Mouse (Mus musculus): ENCODE data around the gene Gm28305. TPM values are rescaled to one million over a fixed set of nuclear protein-coding genes. Genes with fewer than 3 reads are reported as not detected.

Gm28305 gene
- polyA plus RNA-seq, 1 experiment: not detected

DNA sequence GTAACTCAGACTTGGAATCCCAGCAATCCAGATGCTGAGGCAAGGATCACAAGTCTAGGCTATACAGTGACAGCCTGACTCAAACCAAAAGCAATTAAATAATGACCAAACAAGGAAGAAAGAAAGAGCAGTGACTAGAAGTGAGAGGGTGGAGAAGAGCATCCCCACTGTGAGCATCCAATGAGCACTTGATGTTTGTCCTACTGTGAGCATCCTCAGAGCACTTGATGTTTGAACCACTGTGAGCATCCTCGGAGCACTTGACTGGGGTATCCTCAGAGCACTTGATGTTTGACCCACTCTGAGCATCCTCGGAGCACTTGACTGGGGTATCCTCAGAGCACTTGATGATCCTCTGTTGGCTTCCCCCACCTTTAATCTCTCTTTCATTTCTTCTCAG, 64.5 kb downstream of the Gm28305 start:
- H3ac ChIP-seq (ENCODE audit: control insufficient read depth, insufficient read length): no peak overlapping the region
- no peaks in the 10 kb centered on the region for H3K79me2 ChIP-seq (ENCODE audit: control insufficient read depth, insufficient read depth)
- no peak overlapping the region for H3K4me3 ChIP-seq
- H3K27me3 ChIP-seq (ENCODE audit: control insufficient read depth, insufficient read depth, insufficient read length): no peaks in the 10 kb centered on the region
- H3K36me3 ChIP-seq (ENCODE audit: control insufficient read depth, insufficient read depth): no peaks in the 10 kb centered on the region
- no peak for TF ChIP-seq POLR2AphosphoS2 (IDR thresholded peaks at IDR 0.05; ENCODE audit: insufficient read length, low read depth)
- no peak for TF ChIP-seq TCF12 (IDR thresholded peaks at IDR 0.05; ENCODE audit: insufficient read depth, poor library complexity, severe bottlenecking)
- TF ChIP-seq CEBPB (IDR thresholded peaks at IDR 0.05; ENCODE audit: insufficient read depth, poor library complexity, severe bottlenecking): no peak
- no peak for TF ChIP-seq E2F4 (IDR thresholded peaks at IDR 0.05; ENCODE audit: insufficient read depth)
- no peak for TF ChIP-seq REST (IDR thresholded peaks at IDR 0.05; ENCODE audit: insufficient read depth, insufficient read length)
- TF ChIP-seq SRF (IDR thresholded peaks at IDR 0.05; ENCODE audit: control insufficient read depth, insufficient read length, low read depth): no peak
- no peak for TF ChIP-seq POLR2A (IDR thresholded peaks at IDR 0.05; ENCODE audit: insufficient read length, low read depth)
- TF ChIP-seq MYOG (IDR thresholded peaks at IDR 0.05; ENCODE audit: control insufficient read depth in 1 of 3, insufficient read depth in 1 of 3, insufficient read length in 2 of 3, low read depth in 2 of 3): no peak
- no peak for TF ChIP-seq USF1 (IDR thresholded peaks at IDR 0.05; ENCODE audit: low read depth)
- TF ChIP-seq MAX (IDR thresholded peaks at IDR 0.05; ENCODE audit: low read depth): no peak
- TF ChIP-seq TCF3 (IDR thresholded peaks at IDR 0.05; ENCODE audit: insufficient read length, low read depth): no peak
- no peak for TF ChIP-seq MYOD1 (IDR thresholded peaks at IDR 0.05; ENCODE audit: control insufficient read depth in 1 of 3, insufficient read length in 2 of 3, low read depth in 2 of 3)
- no peak overlapping the region for H3K4me2 ChIP-seq (ENCODE audit: low read depth)

DNA sequence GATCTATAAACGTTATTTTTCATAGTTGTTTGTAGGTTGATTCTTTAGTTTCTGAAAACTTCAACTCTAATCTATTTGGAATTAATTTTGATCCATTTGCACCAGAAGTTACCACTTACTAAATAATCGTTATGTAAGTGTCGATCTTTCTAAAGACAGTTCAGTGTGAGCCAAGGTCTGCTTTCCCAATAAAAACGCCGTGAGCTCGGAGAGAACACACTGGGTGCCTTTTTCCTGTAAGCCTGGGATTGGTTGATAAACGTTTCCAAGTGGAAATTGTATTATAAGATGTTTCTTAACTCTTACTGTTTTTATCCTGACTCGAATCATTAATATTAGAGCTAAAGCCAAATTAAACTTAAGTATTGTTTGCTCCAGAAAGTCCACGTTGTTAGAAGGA, 66.5 kb downstream of the Gm28305 start:
- H3K4me3 ChIP-seq: no peak overlapping the region
- H3K79me2 ChIP-seq (ENCODE audit: control insufficient read depth, insufficient read depth): no peaks in the 10 kb centered on the region
- no peak overlapping the region for H3K4me2 ChIP-seq (ENCODE audit: low read depth)

DNA sequence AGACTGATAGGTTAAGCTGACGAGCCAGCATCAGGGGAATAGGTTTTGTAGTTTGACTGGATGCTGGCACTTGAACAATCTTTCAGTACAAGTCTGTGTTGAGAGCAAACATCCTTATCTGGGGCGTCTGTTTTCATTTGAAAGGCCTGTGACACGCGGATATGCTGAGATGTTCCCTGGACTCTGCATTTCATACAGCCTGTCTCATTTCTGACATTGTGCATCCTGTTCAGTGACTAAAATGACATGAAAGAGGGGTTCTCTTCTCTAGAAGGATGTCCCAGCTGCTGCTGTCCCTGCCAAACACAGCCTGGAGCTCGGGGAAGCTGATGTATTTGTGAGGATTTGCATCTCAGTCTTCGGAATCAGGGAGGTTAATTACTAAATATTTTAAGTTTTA, 67.0 kb downstream of the Gm28305 start:
- H3K4me3 ChIP-seq: no peak overlapping the region
- no peaks in the 10 kb centered on the region for H3K79me2 ChIP-seq (ENCODE audit: control insufficient read depth, insufficient read depth)
- TF ChIP-seq MYOG (IDR thresholded peaks at IDR 0.05; ENCODE audit: control insufficient read depth in 1 of 3, insufficient read depth in 1 of 3, insufficient read length in 2 of 3, low read depth in 2 of 3) (no peak), POLR2AphosphoS2 (IDR thresholded peaks at IDR 0.05; ENCODE audit: insufficient read length, low read depth) (no peak), TCF12 (IDR thresholded peaks at IDR 0.05; ENCODE audit: insufficient read depth, poor library complexity, severe bottlenecking) (no peak), E2F4 (IDR thresholded peaks at IDR 0.05; ENCODE audit: insufficient read depth) (no peak), TCF3 (IDR thresholded peaks at IDR 0.05; ENCODE audit: insufficient read length, low read depth) (no peak), MYOD1 (IDR thresholded peaks at IDR 0.05; ENCODE audit: control insufficient read depth in 1 of 3, insufficient read length in 2 of 3, low read depth in 2 of 3) (no peak)
- no peaks in the 10 kb centered on the region for H3K36me3 ChIP-seq (ENCODE audit: control insufficient read depth, insufficient read depth)
- H3ac ChIP-seq (ENCODE audit: control insufficient read depth, insufficient read length): no peak overlapping the region
- no peaks in the 10 kb centered on the region for H3K27me3 ChIP-seq (ENCODE audit: control insufficient read depth, insufficient read depth, insufficient read length)
- no peak overlapping the region for H3K4me2 ChIP-seq (ENCODE audit: low read depth)

More for the DNA sequence above, 66.5 kb downstream of the Gm28305 start:
- Histone ChIP-seq H3K36me3 (ENCODE audit: control insufficient read depth, insufficient read depth) (no peaks in the 10 kb centered on the region), H3K27me3 (ENCODE audit: control insufficient read depth, insufficient read depth, insufficient read length) (no peaks in the 10 kb centered on the region), H3ac (ENCODE audit: control insufficient read depth, insufficient read length) (no peak overlapping the region)
- TF ChIP-seq REST (IDR thresholded peaks at IDR 0.05; ENCODE audit: insufficient read depth, insufficient read length) (no peak), POLR2AphosphoS2 (IDR thresholded peaks at IDR 0.05; ENCODE audit: insufficient read length, low read depth) (no peak), TCF12 (IDR thresholded peaks at IDR 0.05; ENCODE audit: insufficient read depth, poor library complexity, severe bottlenecking) (no peak), MYOD1 (IDR thresholded peaks at IDR 0.05; ENCODE audit: control insufficient read depth in 1 of 3, insufficient read length in 2 of 3, low read depth in 2 of 3) (no peak), SRF (IDR thresholded peaks at IDR 0.05; ENCODE audit: control insufficient read depth, insufficient read length, low read depth) (no peak), TCF3 (IDR thresholded peaks at IDR 0.05; ENCODE audit: insufficient read length, low read depth) (no peak), POLR2A (IDR thresholded peaks at IDR 0.05; ENCODE audit: insufficient read length, low read depth) (no peak), USF1 (IDR thresholded peaks at IDR 0.05; ENCODE audit: low read depth) (no peak), MYOG (IDR thresholded peaks at IDR 0.05; ENCODE audit: control insufficient read depth in 1 of 3, insufficient read depth in 1 of 3, insufficient read length in 2 of 3, low read depth in 2 of 3) (no peak), MAX (IDR thresholded peaks at IDR 0.05; ENCODE audit: low read depth) (no peak), CEBPB (IDR thresholded peaks at IDR 0.05; ENCODE audit: insufficient read depth, poor library complexity, severe bottlenecking) (no peak), E2F4 (IDR thresholded peaks at IDR 0.05; ENCODE audit: insufficient read depth) (no peak)

DNA sequence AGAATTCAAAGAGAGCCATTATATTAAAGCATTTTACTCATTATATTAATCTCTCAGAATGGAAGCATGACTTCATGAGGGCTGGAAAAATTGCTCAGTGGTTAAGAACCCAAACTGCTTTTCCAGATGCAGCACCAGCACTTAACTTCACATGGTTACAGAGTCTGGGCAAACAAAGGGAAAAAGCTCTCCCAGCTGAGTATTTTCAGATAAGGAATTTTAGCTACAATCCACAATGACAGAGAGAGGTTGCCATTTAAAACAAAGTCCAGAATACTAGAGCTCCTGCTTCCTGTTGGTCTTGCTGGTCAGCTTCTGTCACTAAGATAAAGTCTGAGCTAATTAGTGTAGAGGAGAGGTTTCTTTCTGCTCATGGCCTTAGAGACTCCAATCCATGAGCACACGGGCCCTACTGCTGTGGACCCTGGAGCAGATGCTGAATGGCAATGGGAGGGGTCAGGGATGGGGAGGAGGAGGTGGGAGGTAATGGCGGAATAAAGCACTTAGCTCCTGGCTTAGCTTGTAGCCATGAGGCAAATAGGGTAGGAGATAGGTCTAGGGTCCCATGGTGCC, 68.2 kb downstream of the Gm28305 start:
- Histone ChIP-seq H3K4me3 (no peak overlapping the region), H3K27me3 (ENCODE audit: control insufficient read depth, insufficient read depth, insufficient read length) (no peaks in the 10 kb centered on the region), H3K36me3 (ENCODE audit: control insufficient read depth, insufficient read depth) (no peaks in the 10 kb centered on the region), H3K4me2 (ENCODE audit: low read depth) (no peak overlapping the region), H3ac (ENCODE audit: control insufficient read depth, insufficient read length) (no peak overlapping the region), H3K79me2 (ENCODE audit: control insufficient read depth, insufficient read depth) (no peaks in the 10 kb centered on the region)
- no peak for TF ChIP-seq E2F4 (IDR thresholded peaks at IDR 0.05; ENCODE audit: insufficient read depth)
- no peak for TF ChIP-seq SRF (IDR thresholded peaks at IDR 0.05; ENCODE audit: control insufficient read depth, insufficient read length, low read depth)
- no peak for TF ChIP-seq POLR2AphosphoS2 (IDR thresholded peaks at IDR 0.05; ENCODE audit: insufficient read length, low read depth)
- no peak for TF ChIP-seq CEBPB (IDR thresholded peaks at IDR 0.05; ENCODE audit: insufficient read depth, poor library complexity, severe bottlenecking)
- no peak for TF ChIP-seq TCF3 (IDR thresholded peaks at IDR 0.05; ENCODE audit: insufficient read length, low read depth)
- no peak for TF ChIP-seq USF1 (IDR thresholded peaks at IDR 0.05; ENCODE audit: low read depth)
- no peak for TF ChIP-seq TCF12 (IDR thresholded peaks at IDR 0.05; ENCODE audit: insufficient read depth, poor library complexity, severe bottlenecking)
- TF ChIP-seq REST (IDR thresholded peaks at IDR 0.05; ENCODE audit: insufficient read depth, insufficient read length): no peak
- TF ChIP-seq MYOD1 (IDR thresholded peaks at IDR 0.05; ENCODE audit: control insufficient read depth in 1 of 3, insufficient read length in 2 of 3, low read depth in 2 of 3): no peak
- no peak for TF ChIP-seq MAX (IDR thresholded peaks at IDR 0.05; ENCODE audit: low read depth)
- TF ChIP-seq MYOG (IDR thresholded peaks at IDR 0.05; ENCODE audit: control insufficient read depth in 1 of 3, insufficient read depth in 1 of 3, insufficient read length in 2 of 3, low read depth in 2 of 3): no peak
- TF ChIP-seq POLR2A (IDR thresholded peaks at IDR 0.05; ENCODE audit: insufficient read length, low read depth): no peak

Data from myocyte (in vitro differentiated cells).